Mouse (Mus musculus) Patski (cell line): ENCODE measurements around the gene Rogdi. TPM values are rescaled to one million over a fixed set of nuclear protein-coding genes. Genes with fewer than 3 reads are reported as not detected.

Experiments used
- ATAC-seq: fragments of 100-300 bp; one replicate; pipeline ENCODE4 v1.8.0; 2021
- CTCF ChIA-PET: fragments of 350-600 bp; sonication (Branson Sonifier 250); formaldehyde crosslinking; loops from one replicate; lab custom pipeline; 2022; ENCODE audit warnings: inconsistent platforms; lab: Charles Lee
- POLR2A ChIA-PET: fragments of 350-600 bp; sonication (Branson Sonifier 250); formaldehyde crosslinking; loops from one replicate; lab custom pipeline; 2022; ENCODE audit warnings: antibody characterized with exemption, inconsistent platforms; lab: Charles Lee
- DNase-seq: peaks from one replicate; pipeline ENCODE4 v3.0.0-alpha.2; 2011; ENCODE audit warnings: low read depth, low spot score
- H3K27me3 ChIP-seq: fragments of 371-371 bp; one replicate; pipeline ENCODE4 v1.5.1; 2021
- CTCF ChIP-seq: fragments of 100-300 bp; IDR thresholded peaks from one replicate; pipeline ENCODE4 v1.5.1; 2021
- in situ Hi-C: fragments of 300-500 bp; cut with MboI; formaldehyde crosslinking; loops from 3 replicates; pipeline ENCODE4 v1.11.1; 2018; ENCODE audit warnings: low pct_unique_long_range_greater_than_20kb, mixed read lengths
- polyA plus RNA-seq: library from polyadenylated mRNA; unstranded; gene quantifications from one replicate; pipeline ENCODE4 v1.2.3, GENCODE M21; 2021

Rogdi gene
- polyA plus RNA-seq, 1 experiment from 2014 or later: 50.2 TPM

- TF ChIP-seq CTCF: no peak
- POLR2A ChIA-PET: interaction anchor here (0.7 kb wide), 1 partner anchor 140 kb away, joined by 3 read pairs; no protein-coding TSS in a partner anchor
- CTCF ChIA-PET: interaction anchor here (0.9 to 1.2 kb wide), 3 partner anchors 10 to 51 kb away, joined by 3 to 4 read pairs (median 3); partner anchors contain the start of gene Smim22
- ATAC-seq (no peak), DNase-seq (no peak)
- in situ Hi-C loops: no loop called here
- peaks cover 7% of the 10 kb centered on the region for H3K27me3 ChIP-seq
Measured at GRCm38 (mm10) chr16:4997553-4997952, 15.8 kb downstream of the Rogdi start, which contains the start of gene Sept12. TSS of gene Sept12 (minus strand) at chr16:4997852.

- no peaks in the 10 kb centered on the region for H3K27me3 ChIP-seq
- DNase-seq (no peak), ATAC-seq (no peak)
- in situ Hi-C loops: no loop called here
- TF ChIP-seq CTCF: no peak
- CTCF ChIA-PET: interaction anchor here (1.0 kb wide), 1 partner anchor 11 kb away, joined by 3 read pairs; no protein-coding TSS in a partner anchor
- POLR2A ChIA-PET: no interaction called here
Measured at GRCm38 (mm10) chr16:4993276-4993675, 20.1 kb downstream of the Rogdi start.

DNA sequence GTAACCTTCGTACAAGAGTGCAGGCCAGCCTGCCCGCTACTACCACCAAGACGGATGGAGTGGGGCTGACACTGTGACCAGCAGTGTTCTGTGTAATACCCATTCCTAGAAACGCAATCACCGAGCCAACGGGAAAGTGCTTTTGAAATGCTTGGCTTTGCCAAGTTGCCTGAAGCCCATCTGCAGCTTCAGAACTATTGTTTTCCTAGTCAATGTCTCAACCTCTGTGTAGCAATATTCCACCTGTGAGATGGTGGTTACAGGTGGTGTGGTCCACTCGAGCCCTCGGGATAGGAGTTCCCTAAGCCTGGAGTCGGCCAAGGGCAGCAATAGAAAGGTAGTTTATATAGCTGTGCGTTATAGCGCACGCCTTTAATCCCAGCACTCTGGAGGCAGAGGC is 28.6 kb downstream of the Rogdi start:
- POLR2A ChIA-PET: no interaction called here
- no peak for TF ChIP-seq CTCF
- ATAC-seq (no peak), DNase-seq (no peak)
- in situ Hi-C loops: no loop called here
- CTCF ChIA-PET: no interaction called here
- no peaks in the 10 kb centered on the region for H3K27me3 ChIP-seq

GRCm38 (mm10) chr16:4979755-4980380 is 33.5 kb downstream of the Rogdi start:
- no peaks in the 10 kb centered on the region for H3K27me3 ChIP-seq
- ATAC-seq (no peak), DNase-seq (no peak)
- in situ Hi-C loops: no loop called here
- POLR2A ChIA-PET: interaction anchor here (0.6 kb wide), 1 partner anchor 18 kb away, joined by 4 read pairs; no protein-coding TSS in a partner anchor
- CTCF ChIA-PET: interaction anchor here (0.7 to 1.8 kb wide), 3 partner anchors 33 to 37 kb away, joined by 3 to 4 read pairs (median 3); no protein-coding TSS in a partner anchor
- TF ChIP-seq CTCF: no peak

GRCm38 (mm10) chr16:4978275-4979051 is 34.9 kb downstream of the Rogdi start:
- no peaks in the 10 kb centered on the region for H3K27me3 ChIP-seq
- DNase-seq: no peak
- ChIA-PET POLR2A (no interaction called here), CTCF (no interaction called here)
- TF ChIP-seq CTCF: no peak
- peak; percentile 19 for ATAC-seq
- in situ Hi-C loops: no loop called here

- TF ChIP-seq CTCF: no peak
- H3K27me3 ChIP-seq: no peaks in the 10 kb centered on the region
- POLR2A ChIA-PET: interaction anchor here (0.6 to 0.7 kb wide), 2 partner anchors 32 to 1017 kb away, joined by 3 to 6 read pairs; no protein-coding TSS in a partner anchor
- no peak for ATAC-seq
- CTCF ChIA-PET: no interaction called here
- no peak for DNase-seq
- in situ Hi-C loops: no loop called here
Measured at GRCm38 (mm10) chr16:4976180-4976579, 37.2 kb downstream of the Rogdi start.

GRCm38 (mm10) chr16:4974521-4974920 is 38.8 kb downstream of the Rogdi start:
- no peak for ATAC-seq
- CTCF ChIA-PET: no interaction called here
- TF ChIP-seq CTCF: no peak
- in situ Hi-C loops: no loop called here
- no peak for DNase-seq
- H3K27me3 ChIP-seq: no peaks in the 10 kb centered on the region
- POLR2A ChIA-PET: no interaction called here

DNA sequence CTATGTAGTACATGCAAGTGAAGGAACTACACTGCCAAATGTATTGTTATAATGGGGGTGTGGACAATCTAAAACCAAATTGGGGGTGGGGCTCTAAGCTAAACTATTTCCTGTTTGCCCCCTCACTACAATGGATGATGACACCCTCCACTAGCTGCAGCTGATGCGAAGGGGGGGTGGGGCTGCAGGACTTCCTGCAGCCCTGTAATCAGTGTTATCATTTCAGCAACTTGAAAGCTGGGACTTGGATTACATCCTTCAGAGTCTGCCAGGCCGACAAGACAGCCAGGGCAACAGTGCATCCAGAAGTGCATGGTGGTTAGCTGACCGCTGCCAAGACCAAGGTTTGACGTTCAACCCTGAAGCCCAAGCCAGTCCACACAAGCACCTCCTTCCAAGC is 41.7 kb downstream of the Rogdi start:
- DNase-seq: no peak
- CTCF ChIA-PET: interaction anchor here (0.8 to 1.1 kb wide), 2 partner anchors 21 to 31 kb away, joined by 3 read pairs; no protein-coding TSS in a partner anchor
- in situ Hi-C loops: no loop called here
- H3K27me3 ChIP-seq: no peaks in the 10 kb centered on the region
- POLR2A ChIA-PET: interaction anchor here (1.1 kb wide), 1 partner anchor 44 kb away, joined by 3 read pairs; no protein-coding TSS in a partner anchor
- no peak for ATAC-seq
- TF ChIP-seq CTCF: no peak

DNA sequence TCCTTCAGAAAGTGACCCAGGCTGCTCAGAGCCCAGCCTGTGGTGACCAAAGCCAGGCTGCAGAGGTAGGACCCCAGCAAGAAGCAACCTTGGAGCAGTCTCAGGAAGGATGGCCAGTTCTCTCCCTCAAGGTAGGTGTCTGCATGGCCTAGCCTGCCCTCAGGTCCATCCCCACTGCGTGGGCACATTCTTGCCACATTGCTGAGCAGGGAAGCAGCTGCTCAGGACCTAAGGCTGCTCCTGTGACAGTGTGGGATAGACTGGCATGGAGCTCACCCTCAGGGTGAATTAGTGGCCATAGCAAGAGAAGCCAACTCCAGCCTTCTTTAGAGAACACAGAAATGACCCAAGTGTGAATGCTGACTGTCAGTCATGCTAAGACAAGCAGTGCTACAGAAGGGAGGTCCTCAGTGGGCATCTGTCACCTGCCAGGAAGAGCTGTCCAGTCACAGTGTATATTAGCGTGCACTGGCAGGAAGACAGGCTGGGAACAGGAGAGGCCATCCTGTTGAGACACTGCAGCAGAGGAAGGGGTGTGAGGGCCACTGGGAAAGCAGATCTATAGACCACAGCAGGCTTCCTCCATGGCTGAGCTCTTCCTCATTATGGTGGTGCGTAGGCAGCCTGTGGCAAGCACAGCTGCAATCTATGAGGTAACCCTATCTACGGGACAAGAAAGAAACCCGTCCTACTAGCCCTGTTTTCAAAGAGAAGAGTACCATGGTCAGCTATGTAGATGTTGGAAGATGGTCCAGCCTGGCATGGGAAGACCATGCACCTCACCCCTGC is 44.1 kb downstream of the Rogdi start:
- ATAC-seq: no peak
- no peak for TF ChIP-seq CTCF
- POLR2A ChIA-PET: no interaction called here
- no peak for DNase-seq
- CTCF ChIA-PET: no interaction called here
- no peaks in the 10 kb centered on the region for H3K27me3 ChIP-seq
- in situ Hi-C loops: loop anchor here (5.0 kb wide), 2 partner anchors 43 to 173 kb away; partner anchors contain the start of gene Rogdi

GRCm38 (mm10) chr16:4968426-4968825 is 44.9 kb downstream of the Rogdi start:
- TF ChIP-seq CTCF: no peak
- DNase-seq: no peak
- ChIA-PET POLR2A (no interaction called here), CTCF (no interaction called here)
- H3K27me3 ChIP-seq: no peaks in the 10 kb centered on the region
- in situ Hi-C loops: loop anchor here (5.0 kb wide), 2 partner anchors 44 to 174 kb away; partner anchors contain the start of gene Rogdi
- ATAC-seq: no peak
